Mouse (Mus musculus): ENCODE results near the gene Slc22a27.
"Not testable (repeated sequence)": the region's sequence is repeated elsewhere in the genome, so short reads cannot be mapped to it uniquely, and the experiment has no call there.

Slc22a27 gene

GRCm38 (mm10) chr19:7965927-7966326, at the start of gene Slc22a27:
Gene Slc22a27 (minus strand): TSS chr19:7966027.
- DNase-seq (ENCODE audit: low spot score): not testable (repeated sequence)

GRCm38 (mm10) chr19:8011596-8011995, 45.8 kb upstream of the Slc22a27 start:
- not testable (repeated sequence) for DNase-seq (ENCODE audit: low spot score)

- DNase-seq (ENCODE audit: low spot score): not testable (repeated sequence)
These were observed 43.3 kb upstream of the Slc22a27 start for GRCm38 (mm10) chr19:8009086-8009485.

DNA sequence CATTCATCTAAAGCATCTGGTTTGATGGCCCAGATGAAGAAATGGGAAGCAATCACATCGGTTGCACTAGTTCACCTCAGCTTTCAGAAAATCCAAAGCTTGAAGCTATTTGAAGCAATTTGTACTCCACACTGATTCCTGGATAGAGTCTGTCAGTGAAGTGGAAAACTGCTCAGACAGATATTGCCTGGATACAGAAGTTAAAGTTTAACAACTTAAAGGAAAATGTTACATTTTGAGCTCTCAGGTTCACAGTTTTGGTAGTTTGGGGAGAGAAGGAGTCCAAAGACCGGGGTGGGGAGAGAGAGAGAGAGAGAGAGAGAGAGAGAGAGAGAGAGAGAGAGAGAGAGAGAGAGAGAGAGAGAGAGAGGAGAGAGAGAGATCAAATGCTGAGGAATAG, 2.9 kb upstream of the Slc22a27 start:
- no peak for DNase-seq (ENCODE audit: low spot score)

DNA sequence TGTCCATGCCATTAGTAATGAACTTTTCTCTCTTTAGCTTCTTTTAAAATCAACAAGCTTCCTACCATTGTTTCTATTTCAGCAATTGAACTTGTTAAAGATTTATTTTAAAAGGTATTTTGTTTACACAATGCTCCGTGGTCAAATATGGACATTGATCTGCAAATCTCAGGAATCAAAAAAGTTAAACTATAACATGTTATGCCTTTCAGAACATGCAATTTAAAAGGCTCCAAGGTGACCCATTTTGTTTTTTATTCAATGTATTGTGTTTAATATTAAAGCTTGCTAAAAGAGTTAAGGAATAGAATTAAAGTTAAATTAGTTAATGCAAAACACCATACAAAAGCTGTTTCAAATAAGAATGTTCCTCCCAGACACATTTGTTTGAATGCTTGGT, 723 bp upstream of the Slc22a27 start:
- not testable (repeated sequence) for DNase-seq (ENCODE audit: low spot score)

DNA sequence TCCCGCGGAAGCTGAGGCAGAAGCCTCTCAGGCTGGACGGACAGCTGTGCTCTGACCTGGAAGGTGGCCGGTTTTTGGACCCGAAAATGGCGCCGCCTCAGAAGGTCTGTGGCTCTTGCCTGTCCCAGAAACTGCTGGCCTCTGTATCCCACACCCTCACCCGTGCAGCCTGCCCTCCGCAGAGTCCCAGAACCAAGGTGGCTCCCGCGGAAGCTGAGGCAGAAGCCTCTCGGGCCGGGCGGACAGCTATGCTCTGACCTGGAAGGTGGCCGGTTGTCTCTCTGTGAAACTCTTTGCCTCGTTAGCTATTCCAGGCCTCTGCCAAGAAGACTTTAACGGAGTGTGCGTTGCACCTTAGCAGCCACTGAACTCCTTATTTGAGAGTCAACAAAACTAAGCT, 26.4 kb downstream of the Slc22a27 start:
- DNase-seq (ENCODE audit: low spot score): not testable (repeated sequence)

- DNase-seq (ENCODE audit: low spot score): no peak
These were observed 89.2 kb downstream of the Slc22a27 start for GRCm38 (mm10) chr19:7876626-7877025.

DNA sequence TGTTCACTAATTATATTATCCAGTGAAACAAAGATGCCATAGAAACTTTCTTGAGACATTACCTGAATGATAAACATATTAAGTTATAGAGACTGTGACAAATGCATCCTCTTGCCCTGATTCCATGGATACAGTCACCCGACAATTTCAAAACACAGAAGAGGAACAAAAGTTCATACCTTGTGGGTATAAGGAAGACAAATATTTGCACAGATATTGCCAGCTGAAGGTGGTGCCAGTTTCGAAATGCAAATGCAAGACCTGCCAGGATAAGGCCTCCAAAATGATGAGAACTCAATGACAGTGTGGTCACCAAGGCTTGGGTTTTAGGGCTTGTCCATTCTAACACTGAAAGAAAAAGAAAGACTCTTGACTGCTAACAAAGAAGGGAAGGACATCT, 136.0 kb downstream of the Slc22a27 start:
- no peak for DNase-seq (ENCODE audit: low spot score)
